Mouse (Mus musculus): ENCODE results near the gene C530008M17Rik.

C530008M17Rik gene

DNA sequence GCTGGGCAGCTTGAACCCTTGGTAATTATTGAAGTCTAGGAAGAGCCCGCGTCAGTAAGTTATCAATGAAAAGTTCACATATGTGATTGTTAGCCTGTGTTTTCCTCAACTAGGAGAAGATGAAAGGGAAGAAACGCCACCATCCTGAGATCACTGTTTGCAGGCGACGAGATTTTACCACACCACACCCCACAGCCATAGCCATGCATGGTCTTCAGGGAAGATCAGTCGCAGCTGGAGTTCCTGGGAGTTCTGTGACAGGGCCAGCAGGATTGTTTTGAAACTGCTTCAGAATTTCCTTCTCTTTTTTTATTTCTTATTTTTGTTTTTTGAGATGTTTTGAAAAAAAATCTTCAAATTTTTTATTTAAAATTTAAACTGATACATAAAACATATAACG lies 8.6 kb downstream of the C530008M17Rik start:
- in situ Hi-C loops (cut with MboI, MseI), result no loop called here

DNA sequence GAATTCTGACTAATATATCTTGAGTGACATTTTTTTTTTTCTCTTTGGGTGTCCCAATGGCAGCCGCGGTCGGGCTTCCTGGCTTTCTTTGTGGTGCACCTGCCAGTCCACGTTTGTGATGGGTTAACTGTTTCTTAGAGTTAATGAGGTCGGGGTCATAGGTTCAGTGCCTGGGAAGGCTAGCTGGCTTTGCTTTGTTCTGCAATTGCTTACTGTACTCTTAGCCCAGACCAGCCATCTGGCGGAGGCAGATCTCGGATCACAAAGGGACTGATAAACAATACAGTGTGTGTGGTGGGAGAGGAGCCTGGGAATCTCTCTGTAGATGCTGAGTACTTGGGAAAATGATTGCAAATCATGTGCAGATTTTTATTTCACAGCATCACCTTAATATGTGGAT lies 9.1 kb downstream of the C530008M17Rik start:
- in situ Hi-C loops (cut with MboI, MseI), result no loop called here

DNA sequence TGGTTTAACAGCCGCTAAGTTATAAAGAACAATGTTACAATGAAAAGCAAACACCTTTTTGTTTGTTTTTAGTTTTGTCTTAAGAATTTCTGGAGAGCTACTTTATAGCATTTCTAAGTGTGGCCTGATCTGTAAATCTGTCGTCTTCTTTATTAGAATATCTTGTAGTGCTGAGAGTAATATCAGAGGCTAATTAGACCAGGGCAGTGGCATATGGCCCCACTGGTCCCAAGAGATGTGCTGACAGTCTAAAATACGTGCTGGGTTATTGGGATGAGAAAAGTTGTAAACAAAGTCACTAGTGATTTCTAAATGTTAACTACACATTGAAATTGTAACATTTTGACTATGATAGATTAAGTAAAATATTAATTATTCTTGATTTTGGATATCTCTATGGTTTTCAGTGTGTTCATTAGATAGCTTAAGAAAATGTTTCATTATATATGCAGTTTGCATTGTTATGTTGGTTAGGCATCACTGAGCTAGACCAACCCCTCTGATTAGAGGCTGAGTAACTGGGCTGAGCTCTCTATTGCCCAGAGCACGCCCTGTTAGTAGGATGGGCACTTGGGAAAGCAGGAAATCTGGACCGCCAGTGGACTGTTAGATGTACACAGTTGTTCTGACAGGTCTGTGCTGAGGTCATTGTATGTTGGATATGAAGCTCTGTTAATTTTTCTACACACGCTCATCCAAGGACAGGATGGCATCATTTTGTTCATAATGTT lies 9.9 kb downstream of the C530008M17Rik start:
- in situ Hi-C loops (cut with MboI, MseI), result no loop called here

DNA sequence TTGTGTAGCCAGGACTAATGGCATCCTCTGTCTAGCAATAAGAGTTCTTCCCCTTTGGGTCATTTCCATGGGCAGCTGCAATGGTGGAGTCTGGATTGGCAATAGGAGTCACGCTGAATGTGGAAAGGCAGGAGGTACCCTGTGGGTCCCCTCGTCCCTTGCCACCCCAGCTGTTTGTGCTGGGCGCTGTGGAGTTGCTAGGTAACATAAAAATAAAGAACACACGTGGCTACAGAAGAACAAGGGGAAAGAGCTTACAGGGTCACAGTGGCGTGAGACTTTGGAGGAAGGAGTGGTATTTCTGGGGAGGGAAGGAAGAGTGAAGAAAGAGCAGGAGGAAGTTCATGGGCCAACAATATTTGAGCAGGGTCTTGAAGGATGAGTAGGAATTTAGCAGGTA lies 11.8 kb downstream of the C530008M17Rik start:
- in situ Hi-C loops (cut with MboI, MseI), result no loop called here

DNA sequence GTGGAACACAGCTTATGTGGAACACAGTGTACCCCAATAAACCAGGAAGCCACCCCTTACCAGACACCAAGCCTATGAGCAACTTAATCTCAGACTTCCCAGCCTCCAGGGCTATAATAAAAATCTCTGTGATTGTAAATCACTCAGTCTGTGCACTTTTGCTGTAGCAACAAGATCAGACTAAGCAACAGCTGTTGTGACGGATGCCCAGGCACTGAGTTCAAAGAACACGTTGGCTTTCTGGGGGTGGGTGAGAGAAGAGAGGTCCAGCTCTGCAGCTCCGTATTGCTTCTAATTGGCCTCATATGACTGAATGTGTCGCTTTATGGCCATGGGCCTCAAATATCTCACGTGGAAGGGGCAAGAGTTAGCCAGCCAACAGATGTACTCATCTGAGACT lies 12.2 kb downstream of the C530008M17Rik start:
- in situ Hi-C loops (cut with MboI, MseI), result no loop called here

DNA sequence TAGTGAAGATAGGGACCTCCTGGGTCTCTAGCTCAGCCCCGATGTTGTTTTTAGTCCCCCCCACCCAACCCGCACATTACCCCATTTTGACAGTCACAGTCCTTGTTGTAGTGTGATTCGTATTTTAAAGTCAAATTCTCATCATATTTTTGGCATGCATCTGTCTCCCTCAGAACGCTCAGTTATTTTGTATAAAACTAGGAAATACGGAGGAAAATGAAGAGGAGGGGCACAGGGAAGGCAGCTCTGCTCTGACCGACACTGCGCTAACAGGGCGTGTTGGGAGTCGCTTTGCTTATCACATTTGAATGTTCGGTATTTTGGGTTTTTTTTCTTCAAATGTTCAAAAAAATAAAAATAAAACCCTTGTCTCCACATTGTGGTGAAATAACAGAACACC lies 13.9 kb downstream of the C530008M17Rik start:
- in situ Hi-C loops (cut with MboI, MseI), result no loop called here

DNA sequence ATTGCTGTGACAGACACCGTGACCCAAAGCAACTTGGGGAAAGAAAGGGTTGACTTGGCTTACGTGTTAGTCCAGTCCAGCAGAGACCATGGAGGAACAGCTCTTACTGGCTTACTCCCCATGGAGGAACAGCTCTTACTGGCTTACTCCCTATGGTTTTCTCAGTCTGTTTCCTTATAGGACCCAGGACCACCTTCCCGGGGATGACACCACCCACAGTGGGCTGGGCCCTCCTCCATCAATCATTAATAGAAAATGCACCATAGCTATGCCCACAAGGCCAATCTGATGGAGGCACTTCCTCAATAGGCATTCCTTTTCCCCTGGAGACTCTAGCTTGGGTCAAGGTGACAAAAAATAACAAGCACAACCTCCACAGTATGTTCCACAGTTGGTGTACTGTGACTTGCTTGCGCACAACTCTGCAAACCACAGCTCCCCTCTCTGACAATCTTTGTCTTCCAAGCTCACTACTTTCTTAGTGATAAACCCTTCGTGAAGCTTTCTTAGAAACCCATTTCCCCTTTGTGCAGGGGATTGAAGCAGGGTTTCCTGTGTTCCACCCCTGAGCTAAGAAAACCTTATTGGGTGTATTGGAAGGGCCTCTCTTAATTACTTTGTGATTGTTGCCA lies 17.8 kb downstream of the C530008M17Rik start:
- in situ Hi-C loops (cut with MboI, MseI), result no loop called here

DNA sequence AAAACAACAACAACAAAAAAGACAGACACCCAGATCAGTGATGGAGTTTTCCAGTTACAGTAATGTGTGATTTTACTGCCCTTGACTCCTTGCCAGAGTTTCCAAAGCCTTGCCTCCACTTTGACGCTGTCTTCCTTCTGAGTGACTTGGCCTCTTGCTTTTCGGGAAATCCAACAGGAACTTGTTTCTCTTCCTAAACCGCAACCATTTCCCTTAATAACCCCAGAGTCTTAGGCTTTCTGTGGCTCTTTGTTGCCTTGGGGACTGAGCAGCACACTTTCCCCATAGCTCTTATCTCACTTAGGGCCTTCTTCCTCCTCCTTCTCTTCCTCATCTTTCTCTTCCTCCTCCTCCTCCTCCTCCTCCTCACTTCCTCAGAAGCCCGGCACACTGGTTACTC lies 19.1 kb downstream of the C530008M17Rik start:
- in situ Hi-C loops (cut with MboI, MseI), result no loop called here

DNA sequence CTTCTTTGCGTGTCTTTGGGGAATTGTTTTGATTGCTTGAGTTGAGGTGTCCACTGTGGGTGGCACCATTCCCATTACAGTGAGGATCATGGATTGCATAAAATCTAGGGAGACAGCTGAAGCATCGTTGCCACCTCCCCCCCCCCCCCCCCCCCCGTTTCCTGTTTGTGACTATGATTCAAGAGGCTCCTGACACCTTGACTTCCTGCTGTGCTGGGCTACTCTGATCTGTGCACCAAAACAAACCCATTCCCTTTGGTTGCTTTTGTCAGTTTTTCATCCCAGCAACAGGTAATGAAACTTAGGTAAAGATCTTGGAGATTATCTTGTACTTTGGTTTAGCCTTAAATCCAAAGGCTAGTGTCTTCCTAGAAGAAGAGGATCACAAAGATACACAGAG lies 24.6 kb downstream of the C530008M17Rik start:
- in situ Hi-C loops (cut with MboI, MseI), result no loop called here

DNA sequence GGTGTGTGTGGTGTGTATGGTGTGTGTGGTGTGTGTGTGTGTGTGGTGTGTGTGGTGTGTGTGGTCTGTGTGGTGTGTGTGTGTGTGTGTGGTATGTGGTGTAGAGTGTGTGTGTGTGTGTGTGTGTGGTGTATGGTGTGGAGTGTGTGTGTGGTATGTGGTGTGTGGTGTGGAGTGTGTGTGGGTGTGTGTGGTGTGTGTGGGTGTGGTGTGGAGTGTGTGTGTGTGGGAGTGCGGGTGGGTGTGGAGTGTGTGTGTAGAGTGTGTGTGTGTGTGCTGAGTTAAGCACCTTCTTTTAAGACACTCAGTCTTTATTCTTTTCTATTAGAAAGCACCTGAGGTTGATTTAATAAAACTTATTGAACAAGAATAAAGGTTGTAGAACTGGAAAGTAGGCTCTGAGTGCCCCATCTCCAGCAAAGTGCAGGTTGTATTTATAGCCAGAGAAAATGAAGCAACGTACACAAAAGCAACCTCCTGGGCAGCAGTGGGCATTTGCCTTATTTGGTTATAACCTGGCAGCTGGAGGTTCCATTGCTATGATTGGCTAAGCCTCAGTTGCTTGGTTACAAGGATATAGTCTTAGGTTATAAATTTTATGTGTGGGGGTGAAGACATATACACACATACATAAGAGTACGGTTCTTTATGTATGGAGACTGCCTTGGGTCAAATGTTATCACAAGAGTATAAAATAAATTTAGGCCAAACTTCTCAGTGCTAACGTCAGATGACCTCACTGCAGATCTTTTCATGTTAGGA lies 25.8 kb downstream of the C530008M17Rik start:
- in situ Hi-C loops (cut with MboI, MseI), result no loop called here

DNA sequence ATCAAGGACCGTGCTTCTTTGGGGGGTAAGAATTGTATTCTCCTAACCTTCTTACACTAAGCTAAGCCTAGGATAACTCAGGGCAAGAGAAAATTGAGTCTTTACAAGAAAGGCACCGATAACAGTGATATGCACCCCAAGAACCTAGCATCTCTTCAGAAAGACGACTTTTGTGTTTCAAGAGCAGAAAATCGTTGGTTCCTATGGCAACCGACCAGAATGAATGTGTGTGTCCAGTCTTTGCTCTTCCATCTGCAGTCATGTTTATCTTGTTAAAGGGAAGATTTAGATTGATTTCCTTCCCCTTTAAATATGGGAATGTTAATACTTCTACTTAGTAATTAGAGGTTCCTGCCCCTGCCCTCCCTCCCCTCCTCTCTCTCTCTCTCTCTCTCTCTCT lies 27.1 kb downstream of the C530008M17Rik start:
- in situ Hi-C loops (cut with MboI, MseI), result no loop called here

DNA sequence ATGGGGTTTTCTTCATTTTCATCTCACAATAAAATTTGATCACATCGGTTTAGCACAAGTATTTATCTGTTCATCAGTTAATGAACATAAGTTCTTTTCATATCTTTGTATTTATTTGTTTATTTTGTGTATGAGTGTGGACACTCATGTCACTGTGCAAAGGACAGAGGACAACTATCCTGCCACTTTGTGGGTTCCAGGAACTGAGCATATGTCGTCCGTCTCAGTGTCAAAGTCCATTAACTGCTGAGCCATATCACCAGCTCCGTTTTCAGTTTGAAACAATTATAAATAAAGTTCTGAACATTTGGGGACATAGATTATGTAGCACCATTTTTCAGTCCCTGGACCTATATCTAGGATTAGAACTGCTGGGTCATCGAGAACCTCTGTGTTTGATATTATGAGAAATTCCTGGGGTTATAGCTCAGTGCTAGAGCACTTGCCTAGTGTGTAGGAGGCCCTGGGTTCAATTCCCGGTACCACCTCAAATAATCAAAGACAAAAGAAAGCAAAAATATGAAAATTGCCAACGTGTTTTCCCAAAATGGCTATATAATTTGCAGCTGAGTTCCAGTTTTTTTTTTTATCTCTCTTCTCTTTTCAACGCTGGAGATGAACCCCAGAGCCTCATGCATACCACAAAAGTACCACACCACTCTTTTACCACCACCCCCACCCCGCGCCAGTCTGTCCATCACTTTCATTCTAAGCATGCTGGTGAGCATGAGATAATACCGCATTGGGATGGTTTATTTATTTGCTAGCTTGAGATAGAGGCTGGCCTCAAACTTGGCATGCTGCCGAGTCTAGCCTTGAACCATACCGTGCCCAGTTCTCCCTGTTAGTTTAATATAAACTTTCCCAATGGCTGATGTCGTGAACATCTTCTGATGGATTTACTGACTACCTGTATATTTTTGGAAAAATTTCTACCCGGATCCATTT lies 28.6 kb downstream of the C530008M17Rik start:
- in situ Hi-C loops (cut with MboI, MseI), result no loop called here

DNA sequence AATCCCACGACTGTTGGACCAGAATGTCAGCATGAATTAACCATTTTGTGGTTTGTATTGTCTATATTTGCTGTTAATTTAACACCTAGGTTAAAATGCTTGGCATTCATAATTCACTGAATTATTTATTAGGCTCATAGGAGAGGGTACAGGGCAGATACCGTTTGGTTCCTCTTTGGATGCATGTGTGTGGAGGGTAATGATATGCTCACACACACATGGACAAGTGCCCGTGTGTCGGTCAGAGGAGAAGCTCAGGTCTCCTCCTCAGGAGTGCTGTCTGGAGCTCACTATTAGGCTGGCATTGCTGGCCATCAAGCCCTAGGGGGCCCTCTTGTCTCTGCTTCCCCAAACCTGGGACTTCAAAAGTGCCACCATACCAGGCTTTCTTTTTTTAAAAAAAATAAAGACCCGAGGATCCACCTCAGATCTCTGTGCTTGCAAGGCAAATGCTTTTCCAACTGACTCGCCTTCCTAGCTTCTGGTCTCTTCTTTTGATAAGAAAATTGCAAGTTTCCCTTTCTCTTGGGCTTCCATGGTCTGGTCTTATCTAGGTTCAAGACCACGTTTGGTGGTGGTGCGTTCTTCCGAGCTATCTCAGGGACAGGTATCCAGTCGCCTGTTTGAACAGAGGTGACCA lies 31.8 kb downstream of the C530008M17Rik start:
- in situ Hi-C loops (cut with MboI, MseI), result no loop called here

DNA sequence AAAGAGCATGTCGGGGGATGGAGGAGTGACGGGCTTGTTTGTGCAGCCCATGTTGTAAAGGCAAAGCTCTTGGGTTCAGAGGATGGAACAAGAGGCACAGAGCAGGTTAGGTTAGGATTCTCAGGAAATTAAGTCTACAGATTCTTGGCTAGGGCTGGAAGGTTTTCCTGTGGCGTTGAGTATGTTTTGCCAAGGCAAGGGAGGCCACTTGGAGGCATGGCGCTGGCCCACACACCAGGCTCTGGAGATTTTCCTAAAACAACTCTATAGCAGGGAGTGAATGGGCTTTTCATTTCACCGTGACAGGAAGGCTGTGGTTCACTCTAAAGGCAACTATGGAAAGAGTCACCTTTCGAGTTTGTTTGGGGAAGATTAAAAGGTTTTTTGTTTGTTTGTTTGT lies 32.3 kb downstream of the C530008M17Rik start:
- in situ Hi-C loops (cut with MboI, MseI), result no loop called here

DNA sequence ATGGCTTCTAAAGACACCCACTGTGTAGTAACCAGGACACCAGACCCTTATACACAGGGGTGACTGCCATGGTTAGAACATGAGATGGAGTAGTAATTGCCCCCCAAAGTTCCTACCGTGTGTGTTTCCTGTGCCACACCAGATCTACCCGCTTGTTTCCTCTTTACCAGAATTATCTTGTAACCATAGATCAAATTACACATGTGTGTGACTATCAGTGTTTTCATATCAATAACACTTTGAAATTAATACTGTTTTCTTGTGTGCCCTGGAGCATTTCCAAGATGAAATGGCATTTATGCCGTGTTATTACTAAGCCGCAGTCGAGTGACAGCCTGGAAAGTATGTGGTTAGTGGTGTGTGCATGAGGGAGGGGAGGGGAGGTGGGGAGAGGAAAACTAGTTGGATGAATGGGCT lies 33.9 kb downstream of the C530008M17Rik start:
- in situ Hi-C loops (cut with MboI, MseI), result no loop called here

DNA sequence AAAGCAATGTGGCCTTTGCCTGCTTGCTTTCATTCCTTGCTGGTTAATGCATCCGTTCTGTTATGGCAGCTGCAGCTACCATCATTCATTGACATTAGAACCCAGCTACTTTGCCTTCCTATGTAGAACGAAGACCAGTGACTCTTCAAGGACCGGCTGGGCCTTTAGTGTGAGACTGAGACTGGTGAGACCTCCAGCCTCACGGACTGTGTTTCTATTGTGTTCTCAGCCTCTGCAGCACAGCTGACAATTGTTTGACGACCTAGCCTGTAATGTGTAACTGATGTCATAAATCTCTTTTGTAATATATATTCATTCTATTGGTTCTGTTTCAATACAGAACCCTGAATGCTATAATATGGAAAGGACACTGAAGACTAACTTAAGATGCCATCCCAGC lies 34.9 kb downstream of the C530008M17Rik start:
- in situ Hi-C loops (cut with MboI, MseI), result no loop called here

DNA sequence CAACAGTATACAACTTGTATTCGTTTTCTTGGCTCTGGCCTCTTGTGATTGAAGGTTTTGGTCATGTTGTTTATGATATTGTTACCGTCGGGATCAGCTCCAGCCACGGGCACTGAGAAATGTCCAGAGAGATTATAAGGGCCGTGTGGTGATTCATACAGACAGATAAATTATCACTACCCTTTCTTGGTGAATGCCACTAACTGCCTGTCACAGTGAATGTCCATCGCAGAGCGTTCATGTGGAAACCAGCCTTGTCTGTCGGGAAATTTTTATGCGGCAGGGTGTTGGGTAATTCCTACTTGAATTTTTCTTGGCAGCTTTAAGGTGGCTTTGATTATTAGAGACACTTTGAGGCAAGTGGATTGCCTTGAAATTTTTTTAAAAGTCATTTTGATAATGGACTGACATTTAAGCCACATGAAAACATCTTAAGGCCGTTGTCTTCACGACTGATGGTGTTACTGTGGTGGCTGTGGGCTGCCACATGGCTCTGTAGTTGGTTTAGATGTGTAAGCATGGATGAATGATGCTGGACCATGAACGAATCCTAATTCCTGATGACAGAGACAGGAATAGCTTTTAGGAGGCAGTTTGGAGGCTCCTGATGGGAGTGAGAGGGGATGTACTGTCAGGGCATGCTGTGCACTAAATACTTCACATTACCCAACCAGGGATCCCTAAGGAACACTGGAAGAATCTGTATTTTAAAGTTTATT lies 35.6 kb downstream of the C530008M17Rik start:
- in situ Hi-C loops (cut with MboI, MseI), result no loop called here

DNA sequence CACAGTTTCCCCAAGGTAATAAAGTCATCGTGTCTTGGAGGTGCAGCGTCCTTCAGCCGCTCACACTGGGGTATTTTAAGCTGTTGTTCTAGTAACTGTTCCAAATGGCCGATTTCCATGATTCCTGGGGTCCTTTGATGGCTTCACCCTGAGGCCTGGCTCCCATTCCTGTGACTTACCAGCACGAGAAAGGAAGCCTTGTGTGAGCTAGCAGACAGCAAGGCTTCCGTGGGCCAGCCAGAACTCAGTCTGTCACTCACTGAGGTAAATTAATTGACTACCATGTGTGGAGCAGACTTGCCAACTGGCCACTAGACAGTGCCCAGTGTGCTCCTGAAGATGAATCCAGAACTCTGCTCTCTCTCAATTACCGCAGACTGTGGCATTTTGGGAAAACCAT lies 41.2 kb downstream of the C530008M17Rik start:
- in situ Hi-C loops (cut with MboI, MseI), result no loop called here

DNA sequence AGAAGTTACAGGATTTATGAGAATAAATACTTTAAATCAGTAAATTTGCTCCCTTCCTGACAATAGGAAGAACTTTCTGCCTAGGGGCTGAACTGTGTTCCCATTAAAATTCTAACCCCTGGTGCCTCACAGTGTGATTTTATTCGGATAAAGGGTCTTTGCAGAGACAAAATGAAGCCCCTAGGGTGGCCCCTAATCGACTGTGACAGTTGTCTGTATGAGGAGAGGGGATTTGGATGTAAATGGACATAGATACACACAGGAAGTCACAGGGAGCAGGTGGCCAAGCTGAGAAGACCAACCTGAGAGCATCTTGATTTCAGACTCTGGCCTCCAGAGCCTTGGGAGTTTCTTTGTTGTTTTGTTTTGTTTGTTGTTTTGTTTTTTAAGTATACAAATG lies 41.9 kb downstream of the C530008M17Rik start:
- in situ Hi-C loops (cut with MboI, MseI), result no loop called here

DNA sequence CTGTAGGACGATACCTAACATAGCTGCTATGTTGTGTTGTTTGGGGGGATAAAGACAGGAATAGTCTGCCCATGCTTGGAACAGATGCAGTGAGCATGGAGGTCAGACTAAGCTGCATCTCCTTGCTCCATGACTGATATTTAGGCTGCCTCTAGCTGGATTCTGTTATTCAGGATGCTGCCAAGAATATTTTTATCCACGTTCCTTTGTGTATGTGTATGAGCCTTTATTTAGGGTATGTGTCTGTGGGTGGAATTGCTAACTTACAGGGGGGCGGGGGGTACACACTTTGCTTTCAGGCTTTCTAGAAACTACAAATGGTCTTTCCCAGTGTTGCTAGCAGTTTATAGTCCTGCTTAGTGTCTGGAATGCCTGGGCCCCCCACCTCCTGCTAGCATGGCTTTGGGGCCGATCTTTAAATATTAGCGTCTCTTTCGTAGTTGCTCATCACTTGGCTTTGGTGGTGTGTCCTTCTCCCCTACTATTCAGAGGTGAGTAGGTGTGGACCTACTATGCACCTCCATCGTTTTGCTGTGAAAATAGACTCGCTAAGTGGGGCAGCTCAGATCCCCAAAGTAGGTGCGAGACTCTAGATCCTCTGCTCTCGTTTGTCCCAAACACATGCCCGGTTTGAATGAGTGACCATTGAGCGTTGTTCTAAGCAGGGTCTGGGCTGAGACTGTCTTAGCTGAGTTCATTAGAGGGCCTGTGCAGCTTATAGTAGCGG lies 45.0 kb downstream of the C530008M17Rik start:
- in situ Hi-C loops (cut with MboI, MseI), result no loop called here
